Mouse (Mus musculus): ENCODE data around the gene Prkaca.

The Prkaca gene

DNA sequence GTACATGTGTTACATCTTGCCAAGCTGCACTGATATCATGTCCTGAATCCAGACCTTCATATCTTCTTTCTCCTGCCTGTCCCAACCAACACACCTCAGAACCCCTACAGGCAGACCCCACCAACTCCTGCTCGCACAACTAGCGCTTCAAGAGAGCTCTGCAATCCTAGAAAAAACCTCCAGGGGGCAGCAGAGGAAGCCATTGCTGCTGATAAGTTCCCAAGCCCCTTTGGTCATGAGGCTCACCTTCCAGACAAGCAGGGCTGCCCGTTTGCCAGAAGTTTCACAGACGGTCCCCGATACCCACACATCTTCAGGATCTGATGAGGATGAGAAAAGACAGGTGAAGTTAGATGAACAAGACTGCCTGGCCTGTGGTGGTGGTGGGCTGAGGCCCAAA lies 66.3 kb downstream of the Prkaca start:
- DNase-seq (ENCODE audit: low read depth), result peak; percentile 59

DNA sequence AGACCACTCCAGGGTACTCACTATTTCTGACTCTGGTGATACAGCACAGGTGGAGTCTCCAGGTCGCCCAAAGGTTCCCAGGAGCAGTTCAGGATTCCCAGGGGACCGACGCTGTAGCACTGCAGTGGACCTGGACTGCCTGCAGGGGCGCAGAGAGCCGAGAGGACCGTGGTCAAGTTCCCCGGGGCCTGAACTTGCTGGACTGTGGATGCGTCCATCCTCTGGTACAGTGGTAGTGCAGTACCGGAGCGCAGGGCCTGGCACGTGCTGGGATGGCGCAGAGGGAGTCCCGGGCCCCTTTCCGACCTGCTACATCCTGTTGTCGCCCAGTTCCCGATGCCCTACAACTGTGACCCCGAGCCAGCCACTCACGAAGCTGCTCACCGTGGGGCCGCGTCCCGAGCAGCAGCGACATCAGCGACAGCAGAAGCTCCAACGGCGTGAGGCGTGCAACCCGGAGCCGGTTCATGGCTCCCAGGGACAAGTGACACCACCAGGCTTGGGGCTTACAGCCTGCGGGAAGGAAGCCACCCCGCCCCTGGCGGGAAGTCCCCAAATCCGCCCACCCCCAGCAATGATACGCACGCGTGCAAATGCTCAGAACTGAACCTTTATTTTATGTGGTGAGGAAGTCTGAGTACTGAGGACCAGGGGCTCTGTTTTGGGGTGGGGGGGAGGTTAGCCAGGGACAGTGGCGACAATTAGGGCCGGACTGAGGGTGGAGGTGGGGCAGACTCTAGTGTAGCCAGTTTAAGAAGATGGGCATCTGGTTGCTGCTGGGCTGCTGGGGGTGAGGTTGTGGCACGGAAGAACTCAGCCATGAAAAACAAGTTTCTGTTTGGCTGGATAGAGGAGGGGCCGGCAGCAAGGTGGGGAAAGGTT lies 69.5 kb downstream of the Prkaca start, which contains the start of gene Il27ra:
Gene Il27ra, minus strand, starts transcription at position 524 of the 882 bp plus-strand sequence.
- no peak for DNase-seq (ENCODE audit: low read depth)

DNA sequence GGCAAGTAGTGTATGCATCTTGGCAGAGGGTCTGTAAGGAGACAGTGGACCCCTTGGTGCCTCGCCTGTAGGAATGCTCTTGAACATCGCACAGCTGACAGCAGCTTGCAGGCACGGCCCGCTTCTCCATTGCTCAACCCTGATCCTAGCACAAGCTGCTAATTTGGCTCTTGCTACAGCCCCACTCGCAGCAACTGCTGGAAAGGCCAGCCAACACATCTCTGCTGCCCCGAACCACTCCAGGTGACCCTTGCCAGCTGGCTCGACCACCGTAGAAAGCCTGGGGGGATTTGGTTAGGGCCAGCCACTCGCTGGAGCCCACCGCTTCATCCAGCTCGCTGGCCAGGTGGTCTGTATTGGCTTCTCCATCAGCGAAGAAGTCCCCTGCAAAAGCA lies 70.2 kb downstream of the Prkaca start:
- DNase-seq (ENCODE audit: low read depth), result no peak

DNA sequence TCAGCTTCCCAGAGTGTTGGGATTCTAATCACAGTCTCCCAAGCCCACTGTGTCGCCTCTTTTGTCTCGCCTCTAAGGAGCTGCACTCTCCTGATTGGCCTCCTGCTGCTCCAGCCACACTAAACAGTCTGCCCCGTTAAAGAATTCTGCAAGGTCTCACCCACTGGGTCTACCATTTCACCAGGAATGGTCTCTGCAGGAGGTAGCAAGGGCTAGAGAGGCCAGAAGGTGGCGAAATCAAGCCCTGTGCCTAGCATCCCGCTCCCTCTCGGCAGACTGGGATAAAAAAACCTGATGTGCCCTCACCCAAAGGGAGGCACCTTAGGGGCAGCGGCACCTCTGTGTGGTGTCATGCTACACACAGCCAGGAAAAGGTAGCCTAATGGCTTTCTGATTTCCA lies 71.3 kb downstream of the Prkaca start:
- no peak for DNase-seq (ENCODE audit: low read depth)

DNA sequence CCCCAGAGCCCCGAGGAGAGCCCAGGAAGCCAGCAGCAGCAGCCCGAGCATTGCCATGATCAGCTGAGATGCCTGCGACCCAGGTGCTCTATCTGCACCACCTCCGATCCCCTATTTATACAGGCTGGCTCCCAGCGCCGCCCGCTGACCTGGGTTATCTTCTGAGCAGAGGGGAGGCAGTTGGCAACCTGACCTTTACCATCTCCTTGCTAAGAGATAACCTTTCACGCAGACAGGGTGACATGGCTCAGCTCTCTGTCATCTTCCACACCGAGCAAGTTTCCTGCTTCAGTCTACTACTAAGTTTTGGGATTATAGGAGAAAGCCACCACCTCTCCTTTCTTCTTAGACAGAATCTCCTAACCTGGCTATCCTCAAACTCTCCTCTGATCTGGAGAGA lies 72.1 kb downstream of the Prkaca start, which contains the start of gene Rln3:
Gene Rln3, minus strand, starts transcription at position 101 of the 400 bp plus-strand sequence.
- no peak for DNase-seq (ENCODE audit: low read depth)
